In genomic region chr7:37006921-37007320, GRCm38 (mm10) we compare ENCODE assay signal across 14 mouse cellular contexts.
DNase-seq lines count a peak whose midpoint lies in the region; ATAC-seq and TF ChIP-seq lines count a peak whose summit lies in the region.
"Had no signal": no experiment of that assay in that cellular context is flagged by ENCODE, and none has a peak within 500 bp of the region (broad histone marks: within the 10 kb centered on the region; RNA-seq: fewer than 3 reads in every experiment).

No protein-coding gene starts in this region.

- no peak overlapping the region for H3K4me3 ChIP-seq in kidney, embryonic 16.5 days (ENCODE audit: low read length)
- no peak overlapping the region for H3K4me3 ChIP-seq in embryonic facial prominence, embryonic 11.5 days (ENCODE audit: low read depth, low read length)
- no peak overlapping the region for H3K4me3 ChIP-seq in midbrain, postnatal 0 days (ENCODE audit: low read depth, low read length)
- no peak overlapping the region for H3K4me3 ChIP-seq in hindbrain, postnatal 0 days (ENCODE audit: low read length)
- H3K4me3 ChIP-seq: limb, embryonic 15.5 days had no signal

- no peak overlapping the region for H3K4me2 ChIP-seq in kidney, embryonic 16.5 days (replicated peaks; ENCODE audit: low read depth, low read length)
- H3K4me2 ChIP-seq in embryonic facial prominence, embryonic 11.5 days (ENCODE audit: low read depth, low read length): no peak overlapping the region
- H3K4me2 ChIP-seq in midbrain, postnatal 0 days (ENCODE audit: low read depth, low read length, poor library complexity, severe bottlenecking): no peak overlapping the region
- H3K4me2 ChIP-seq in hindbrain, postnatal 0 days (ENCODE audit: low read depth, low read length): no peak overlapping the region
- H3K4me2 ChIP-seq: limb, embryonic 15.5 days had no signal

- no peak overlapping the region for H3K9ac ChIP-seq in kidney, embryonic 16.5 days (replicated peaks; ENCODE audit: low read length)
- no peak overlapping the region for H3K9ac ChIP-seq in embryonic facial prominence, embryonic 11.5 days (replicated peaks; ENCODE audit: low read length)
- no peak overlapping the region for H3K9ac ChIP-seq in midbrain, postnatal 0 days (replicated peaks; ENCODE audit: low read length, poor library complexity, severe bottlenecking)
- no peak overlapping the region for H3K9ac ChIP-seq in hindbrain, postnatal 0 days (replicated peaks; ENCODE audit: low read length)
- H3K9ac ChIP-seq: limb, embryonic 15.5 days had no signal

- no peak for TF ChIP-seq CTCF in midbrain, postnatal 0 days (IDR thresholded peaks at IDR 0.05)
- no peak for TF ChIP-seq CTCF in hindbrain, postnatal 0 days (IDR thresholded peaks at IDR 0.05; ENCODE audit: low read depth)

- H3K36me3 ChIP-seq in kidney, embryonic 16.5 days (ENCODE audit: insufficient read depth, low read length): no peaks in the 10 kb centered on the region
- no peaks in the 10 kb centered on the region for H3K36me3 ChIP-seq in embryonic facial prominence, embryonic 11.5 days (replicated peaks; ENCODE audit: control insufficient read depth, insufficient read depth, low read depth, low read length)
- no peaks in the 10 kb centered on the region for H3K36me3 ChIP-seq in midbrain, postnatal 0 days (ENCODE audit: insufficient read depth, low read length)
- no peaks in the 10 kb centered on the region for H3K36me3 ChIP-seq in hindbrain, postnatal 0 days (ENCODE audit: insufficient read depth, low read length)
- H3K36me3 ChIP-seq: limb, embryonic 15.5 days had no signal

- H3K27me3 ChIP-seq in kidney, embryonic 16.5 days (ENCODE audit: insufficient read depth, low read length): no peaks in the 10 kb centered on the region
- H3K27me3 ChIP-seq in embryonic facial prominence, embryonic 11.5 days (ENCODE audit: control insufficient read depth, insufficient read depth, low read length): no peaks in the 10 kb centered on the region
- H3K27me3 ChIP-seq in midbrain, postnatal 0 days (ENCODE audit: insufficient read depth, low read length): no peaks in the 10 kb centered on the region
- H3K27me3 ChIP-seq in hindbrain, postnatal 0 days (ENCODE audit: insufficient read depth, low read length): no peaks in the 10 kb centered on the region

- ATAC-seq in kidney, embryonic 16.5 days (ENCODE audit: low FRiP score, low TSS enrichment): no peak
- ATAC-seq in embryonic facial prominence, embryonic 11.5 days (replicated peaks; ENCODE audit: insufficient number of reproducible peaks, low FRiP score, low TSS enrichment, low read depth): no peak
- ATAC-seq in midbrain, postnatal 0 days (ENCODE audit: low FRiP score): no peak
- ATAC-seq in hindbrain, postnatal 0 days: no peak
- ATAC-seq: inflammation-experienced regulatory T-cells, adult 6 months had no signal

- H3K9me3 ChIP-seq in kidney, embryonic 16.5 days (ENCODE audit: low read length): no peaks in the 10 kb centered on the region
- no peaks in the 10 kb centered on the region for H3K9me3 ChIP-seq in embryonic facial prominence, embryonic 11.5 days (replicated peaks; ENCODE audit: control insufficient read depth, low read length)
- no peaks in the 10 kb centered on the region for H3K9me3 ChIP-seq in midbrain, postnatal 0 days (ENCODE audit: low read length)
- H3K9me3 ChIP-seq in hindbrain, postnatal 0 days (ENCODE audit: low read length): no peaks in the 10 kb centered on the region
- H3K9me3 ChIP-seq: limb, embryonic 15.5 days had no signal

- peaks cover 9% of the 10 kb centered on the region; the same call in 1 of the 2 replicates for H3K4me1 ChIP-seq in kidney, embryonic 16.5 days (ENCODE audit: insufficient read depth, low read length)
- H3K4me1 ChIP-seq in embryonic facial prominence, embryonic 11.5 days (ENCODE audit: control insufficient read depth, insufficient read depth, low read length): peaks cover 3% of the 10 kb centered on the region; the same call in 1 of the 2 replicates
- H3K4me1 ChIP-seq in midbrain, postnatal 0 days (ENCODE audit: insufficient read depth, low read length): no peaks in the 10 kb centered on the region
- no peaks in the 10 kb centered on the region for H3K4me1 ChIP-seq in hindbrain, postnatal 0 days (ENCODE audit: insufficient read depth, low read length)

- no peak overlapping the region for H3K27ac ChIP-seq in kidney, embryonic 16.5 days (ENCODE audit: low read length)
- no peak overlapping the region for H3K27ac ChIP-seq in embryonic facial prominence, embryonic 11.5 days (replicated peaks; ENCODE audit: low read depth, low read length)
- H3K27ac ChIP-seq in midbrain, postnatal 0 days (ENCODE audit: low read depth, low read length): no peak overlapping the region
- H3K27ac ChIP-seq in hindbrain, postnatal 0 days: no peak overlapping the region
- H3K27ac ChIP-seq: limb, embryonic 15.5 days; macrophage; stomach, postnatal 0 days had no signal

- 67% methylated on average over 10 of the region's 10 CpGs for WGBS in kidney, embryonic 16.5 days
- 52% methylated on average over 10 of the region's 10 CpGs for WGBS in embryonic facial prominence, embryonic 11.5 days
- WGBS in midbrain, postnatal 0 days: 71% methylated on average over 10 of the region's 10 CpGs
- 66% methylated on average over 10 of the region's 10 CpGs for WGBS in hindbrain, postnatal 0 days

- peak; percentile 32 for DNase-seq in embryo, embryonic 11 days
- no peak for DNase-seq in embryo, embryonic 10 days (ENCODE audit: low spot score)
- peak; percentile 22 to 40 for DNase-seq in kidney, postnatal 4 days
- DNase-seq in embryonic facial prominence, embryonic 11.5 days (ENCODE audit: low spot score): peak; percentile 49
- peak; percentile 25 to 53 for DNase-seq in gastrocnemius, postnatal 4 days (ENCODE audit: low spot score in 2 of 2)
- no peak for DNase-seq in midbrain, postnatal 0 days (ENCODE audit: low spot score)
- DNase-seq in hindbrain, postnatal 0 days (ENCODE audit: low spot score): no peak
- DNase-seq: cerebellum, adult 11 months; midbrain, embryonic 14.5 days had no signal

Comparison
In these comparisons a context has a peak if more than half of its experiments do, and no peak if none do; other contexts are left out.
1. DNase-seq: peak in embryo, embryonic 11 days (single experiment), kidney, postnatal 4 days (2 of 2), embryonic facial prominence, embryonic 11.5 days (single experiment) and gastrocnemius, postnatal 4 days (2 of 2); none in embryo, embryonic 10 days (single experiment), midbrain, postnatal 0 days (single experiment) and hindbrain, postnatal 0 days (single experiment).